Mouse (Mus musculus): ENCODE measurements around the gene Aldh3b1.

Gene Aldh3b1

DNA sequence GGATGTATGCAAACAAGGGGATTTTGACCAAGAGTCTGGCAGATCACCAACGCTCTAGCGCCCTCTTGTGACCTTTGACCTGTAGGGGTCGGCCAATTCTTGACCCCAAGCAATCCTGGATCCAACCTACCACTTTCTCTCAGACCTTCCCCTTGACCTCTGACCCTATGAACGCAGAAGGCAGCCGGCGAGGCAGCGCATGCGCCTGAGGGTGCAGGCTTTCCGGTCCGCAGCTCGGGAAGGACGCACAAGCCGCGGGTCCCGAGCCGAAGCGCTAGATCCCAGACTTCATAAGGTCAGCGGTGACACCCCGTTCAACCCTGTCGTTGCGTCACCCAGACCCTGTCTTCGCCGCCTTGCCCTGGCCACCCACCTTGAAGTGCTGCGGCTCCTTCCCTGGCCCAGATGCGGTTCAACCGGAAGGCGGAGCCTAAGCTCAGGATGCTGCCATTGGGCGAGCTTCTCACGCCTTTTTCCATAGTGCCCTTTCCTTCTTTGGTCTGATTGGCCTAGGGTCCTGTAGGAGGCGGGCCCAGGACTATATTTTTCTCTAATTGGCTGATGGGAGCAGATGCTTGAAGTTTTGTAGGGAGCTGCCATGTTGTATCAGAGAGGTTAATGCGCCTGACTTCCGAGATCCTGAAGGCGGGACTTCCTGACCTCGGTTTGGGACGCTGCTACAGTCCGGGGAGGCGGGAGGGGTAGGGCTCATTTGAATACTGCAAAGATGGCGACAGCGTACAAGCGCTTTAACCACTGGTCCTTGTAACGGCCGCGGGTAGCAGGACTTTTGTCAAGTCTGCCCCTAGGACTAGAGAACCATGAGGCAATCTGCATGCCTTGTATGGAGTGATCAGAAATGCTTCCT lies 17.0 kb downstream of the Aldh3b1 start, which contains the start of gene Ndufs8:
Ndufs8 (minus strand) TSS at position 438 of the 868 bp plus-strand sequence.
- in situ Hi-C loops (cut with MseI, MboI) = no loop called here

DNA sequence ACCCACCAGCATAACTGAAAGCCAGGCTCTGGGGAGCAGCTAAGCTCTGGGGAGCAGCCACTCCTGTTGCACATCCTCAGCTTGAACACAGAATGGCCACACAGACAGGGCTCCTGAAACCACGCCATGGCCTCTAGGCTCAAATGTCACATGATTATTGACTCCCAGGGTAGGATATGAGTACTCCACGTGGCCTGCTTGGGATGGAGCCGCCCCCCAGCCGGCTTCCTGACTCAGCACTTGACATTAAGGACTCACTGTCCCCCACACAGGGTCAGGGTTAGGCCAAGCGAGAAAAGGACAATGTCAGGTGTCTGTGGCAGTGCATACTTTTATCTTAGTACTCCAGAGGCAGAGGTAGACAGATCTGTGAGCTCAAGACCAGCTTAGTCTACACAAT lies 19.4 kb downstream of the Aldh3b1 start:
- in situ Hi-C loops (cut with MseI, MboI) = no loop called here

DNA sequence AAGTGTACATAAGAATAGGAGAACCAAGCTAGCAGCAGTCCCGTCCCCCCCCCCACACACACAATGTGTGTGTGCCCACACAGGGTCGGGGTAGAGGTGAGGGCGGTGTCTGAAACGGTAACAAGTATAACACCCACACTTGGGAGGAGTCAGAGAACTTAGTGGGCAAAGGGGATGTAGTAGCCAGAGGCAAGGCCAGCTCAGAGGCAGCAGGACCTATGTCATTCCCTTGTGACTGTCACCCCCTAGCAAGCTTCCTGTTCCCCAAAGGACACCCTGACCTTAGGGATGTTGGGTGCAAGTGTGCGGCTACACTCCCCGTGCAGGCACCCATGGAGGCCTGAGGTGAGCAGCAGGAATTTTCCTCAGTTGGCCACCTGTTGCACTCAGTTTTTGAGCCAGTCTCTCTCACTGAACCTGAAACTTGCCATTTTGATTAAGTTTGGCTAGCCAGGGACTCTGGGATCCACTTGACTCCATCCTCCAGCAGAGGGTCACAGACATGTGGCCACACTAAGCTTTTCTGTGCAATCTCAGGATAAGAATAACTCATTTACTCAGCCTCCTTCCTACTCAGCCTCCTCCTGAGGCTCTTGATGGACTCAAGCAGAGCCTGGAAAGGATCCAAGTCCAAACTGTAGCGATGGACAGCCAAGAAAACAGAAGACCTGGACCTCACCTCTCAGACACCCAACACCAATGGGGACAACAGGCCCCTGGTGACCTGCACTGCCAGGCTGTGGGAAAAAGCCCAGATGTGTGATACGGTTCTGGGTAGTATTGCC lies 21.5 kb downstream of the Aldh3b1 start:
- in situ Hi-C loops (cut with MseI, MboI) = no loop called here

DNA sequence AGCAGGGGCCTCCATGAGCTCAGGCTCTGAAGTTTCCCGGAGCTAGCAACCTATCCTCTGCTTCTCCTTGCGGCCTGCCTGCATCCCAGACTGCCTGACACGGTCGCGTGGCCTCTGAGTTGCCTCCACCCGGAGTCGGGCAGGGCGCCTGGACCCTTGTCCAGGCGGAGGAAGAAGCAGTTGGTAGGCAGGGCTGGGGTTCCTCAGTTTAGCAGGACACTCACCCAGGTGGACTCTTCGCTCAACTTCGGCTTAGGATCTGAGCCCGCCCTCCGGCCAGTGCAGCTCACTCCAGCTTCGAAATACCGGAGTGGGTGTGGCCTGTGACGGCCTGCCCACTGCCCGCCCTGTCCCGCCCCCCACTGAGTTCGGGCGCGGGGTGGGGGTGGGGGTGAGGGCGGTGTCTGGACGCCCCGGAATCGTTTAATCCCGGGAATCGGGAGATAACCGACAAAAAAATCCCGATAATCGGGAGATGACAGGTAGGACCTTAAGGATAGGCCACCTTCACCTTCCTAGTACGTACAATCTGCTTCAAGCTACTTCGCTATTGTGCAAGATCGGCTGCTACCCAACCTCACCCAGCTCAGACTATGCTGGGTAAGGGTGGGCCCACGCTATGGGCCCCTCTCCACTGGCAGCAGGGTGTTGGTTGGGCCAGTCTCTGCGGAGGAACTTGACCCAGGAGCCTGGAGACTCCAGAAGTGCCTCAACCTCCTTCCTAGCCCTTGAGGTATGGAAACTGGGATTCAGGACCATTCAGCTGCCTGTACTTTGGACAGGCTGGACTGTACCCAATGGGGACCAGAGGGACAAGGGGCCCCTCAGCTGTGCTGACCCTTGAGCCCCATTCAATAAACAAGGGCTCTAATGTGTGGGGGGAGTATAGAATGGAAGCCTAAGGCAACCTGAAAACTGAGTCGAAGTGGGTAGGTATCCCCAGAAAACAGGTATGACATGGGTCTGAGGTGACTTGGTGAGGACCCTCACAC lies 22.5 kb downstream of the Aldh3b1 start, which contains the start of gene Tcirg1:
Tcirg1 (minus strand) TSS at position 339 of the 992 bp plus-strand sequence.
- in situ Hi-C loops (cut with MseI, MboI) = no loop called here

DNA sequence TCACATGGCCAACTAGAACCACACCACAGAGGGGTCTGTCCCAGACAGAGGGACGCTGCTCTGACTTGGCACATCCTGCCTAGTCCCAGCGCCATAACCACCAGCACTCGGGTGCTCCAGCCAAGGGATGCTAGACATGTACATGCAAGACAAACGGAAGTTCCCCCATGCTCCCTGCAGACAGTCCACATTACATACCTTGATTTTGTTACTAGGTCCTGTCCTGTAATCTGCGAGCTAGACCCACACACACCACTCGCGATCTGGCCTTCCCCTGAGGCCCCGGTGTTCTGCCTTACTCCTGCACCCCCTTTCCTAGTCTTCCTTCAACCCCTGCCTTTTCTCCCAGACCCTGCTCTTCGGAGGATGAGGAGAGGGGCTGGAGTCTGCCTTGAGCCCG lies 23.3 kb downstream of the Aldh3b1 start:
- in situ Hi-C loops (cut with MseI, MboI) = no loop called here

DNA sequence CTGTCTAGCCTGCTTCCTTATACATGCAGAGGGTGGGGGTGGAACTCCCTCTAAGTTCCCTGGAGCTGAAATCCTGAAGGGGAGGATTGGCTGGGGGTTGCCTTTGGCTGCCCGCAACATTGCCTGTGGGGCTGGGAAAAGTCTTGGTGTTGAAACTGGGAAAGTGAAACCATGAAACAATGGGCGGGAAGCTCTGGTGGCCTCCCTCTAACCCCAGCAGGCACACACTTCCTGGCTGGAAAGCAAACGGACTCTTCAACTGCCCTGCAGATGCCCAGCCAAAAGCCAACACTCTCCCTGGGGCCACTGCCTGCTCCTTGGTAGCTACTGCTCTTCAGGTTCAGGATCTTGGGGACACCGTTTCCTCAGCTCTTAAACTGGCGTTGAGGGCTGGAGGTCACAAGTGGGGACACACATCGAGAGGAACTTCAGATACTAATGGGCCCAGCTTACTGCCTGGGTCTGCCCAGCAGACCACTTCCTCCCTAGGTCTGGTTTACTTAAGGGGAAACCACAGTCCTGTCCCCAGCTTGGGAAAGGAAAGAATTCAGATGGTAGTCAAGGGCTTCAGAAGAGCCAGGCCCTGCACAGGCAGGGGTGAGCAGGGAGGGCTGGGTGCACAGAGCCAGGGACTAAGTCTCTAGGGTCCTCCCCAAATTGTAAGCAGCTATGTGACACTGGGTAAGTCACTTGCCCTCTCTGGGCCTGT lies 24.2 kb downstream of the Aldh3b1 start:
- in situ Hi-C loops (cut with MseI, MboI) = no loop called here

DNA sequence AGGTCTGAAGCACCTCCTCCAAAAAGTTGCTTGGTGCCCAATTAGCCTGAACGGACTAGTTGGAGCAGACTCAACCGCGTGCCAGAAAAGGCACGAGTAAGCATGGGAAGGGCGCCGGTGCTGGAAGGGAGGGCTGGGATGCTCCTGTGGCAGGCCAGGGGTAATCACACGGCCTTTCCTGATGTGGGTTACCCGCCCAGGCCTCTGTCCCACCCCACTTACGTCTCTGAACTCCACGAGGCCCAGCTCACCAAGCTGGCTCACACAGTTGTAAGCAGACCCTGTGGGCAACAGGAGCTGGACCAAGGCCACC lies 25.3 kb downstream of the Aldh3b1 start:
- in situ Hi-C loops (cut with MseI, MboI) = no loop called here

DNA sequence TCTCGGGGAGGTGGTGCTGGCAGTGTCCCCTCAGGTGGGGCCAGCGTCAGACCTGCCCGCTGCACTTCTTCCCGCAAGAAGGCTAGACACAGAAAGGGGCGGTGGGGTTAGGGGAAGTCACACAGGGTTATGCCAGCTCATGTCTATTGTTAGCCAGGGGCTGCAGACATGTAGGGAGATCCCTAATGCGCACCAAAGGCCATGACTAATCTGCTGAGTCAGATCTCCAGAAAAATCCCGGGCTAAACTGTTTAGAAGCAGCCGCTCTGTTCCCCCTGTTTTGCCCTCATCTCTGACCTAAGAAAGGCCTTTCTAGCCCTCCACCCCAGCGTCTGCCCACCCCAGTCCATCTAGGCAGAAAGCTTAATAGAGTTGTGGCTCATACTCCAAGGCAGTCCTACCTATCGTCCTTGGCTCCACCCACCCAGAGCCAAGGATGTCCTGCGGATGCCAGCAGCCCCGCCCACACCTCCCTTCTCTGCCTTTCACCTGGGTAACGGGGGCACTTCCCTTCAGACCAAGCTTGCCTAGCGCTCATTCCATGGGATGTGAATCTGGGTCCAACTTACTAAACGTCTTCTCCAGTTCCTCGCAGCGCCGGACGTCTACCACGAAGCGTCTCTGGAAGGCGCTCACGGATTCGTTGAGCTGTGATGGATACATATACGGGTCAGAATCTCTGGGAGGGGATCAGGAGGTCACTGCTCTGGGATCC lies 25.8 kb downstream of the Aldh3b1 start:
- in situ Hi-C loops (cut with MseI, MboI) = no loop called here

DNA sequence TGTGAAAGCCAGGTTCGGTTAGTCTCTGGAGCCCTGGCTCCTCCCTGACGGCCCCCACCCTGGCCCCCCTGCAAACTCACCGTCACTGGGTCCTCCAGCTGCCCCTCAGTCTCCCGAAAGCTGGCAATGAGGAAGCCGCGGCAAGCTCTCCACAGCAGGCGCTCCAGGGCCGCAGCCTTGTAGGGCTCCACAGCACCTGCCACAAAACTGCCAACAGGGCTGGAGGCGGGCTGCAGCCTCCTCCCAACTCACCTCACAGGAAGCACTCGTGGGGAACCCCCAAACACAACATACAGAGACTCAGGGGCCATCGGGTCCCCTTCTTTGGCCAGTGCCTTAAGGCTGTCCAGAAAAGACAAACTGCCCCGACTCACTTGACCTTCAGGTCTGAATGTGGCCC lies 26.6 kb downstream of the Aldh3b1 start:
- in situ Hi-C loops (cut with MseI, MboI) = no loop called here

DNA sequence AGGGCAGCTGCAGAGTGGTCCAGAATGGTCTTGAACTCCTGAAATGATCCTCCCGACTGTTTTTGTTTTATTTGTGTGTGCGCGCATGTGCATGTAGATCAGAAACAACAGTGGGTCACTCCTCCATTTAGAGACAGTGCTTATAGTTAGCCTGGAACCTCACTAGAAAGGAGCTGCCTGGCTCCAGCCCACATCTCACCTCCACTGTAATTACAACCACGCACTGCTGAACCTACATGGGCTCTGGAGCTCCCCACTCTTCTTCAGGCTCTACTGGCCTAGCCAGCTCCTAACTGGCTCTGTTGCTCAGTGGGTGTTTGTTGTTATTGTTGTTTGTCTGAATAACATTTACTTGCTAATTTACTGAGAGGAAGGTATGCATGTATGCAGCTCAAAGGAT lies 30.0 kb downstream of the Aldh3b1 start:
- in situ Hi-C loops (cut with MseI, MboI) = no loop called here

DNA sequence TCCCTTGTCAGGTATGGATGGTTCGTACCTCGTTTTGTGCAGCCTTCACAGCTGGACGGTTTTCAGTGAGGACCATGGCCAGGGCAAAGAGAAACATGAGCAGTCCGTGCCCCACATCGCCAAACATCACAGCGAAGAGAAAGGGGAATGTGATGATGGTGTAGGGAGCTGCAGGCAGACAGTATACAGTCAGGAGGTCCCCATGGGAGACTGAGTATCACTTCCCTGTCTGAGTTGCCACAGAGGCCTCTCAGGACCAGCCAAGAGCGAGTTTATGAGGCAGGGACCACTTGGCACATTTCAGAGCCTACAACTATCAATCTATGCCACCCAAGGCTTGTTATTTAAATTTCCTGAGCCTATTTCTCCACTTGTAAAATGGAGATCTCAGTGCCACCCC lies 30.7 kb downstream of the Aldh3b1 start:
- in situ Hi-C loops (cut with MseI, MboI) = no loop called here

DNA sequence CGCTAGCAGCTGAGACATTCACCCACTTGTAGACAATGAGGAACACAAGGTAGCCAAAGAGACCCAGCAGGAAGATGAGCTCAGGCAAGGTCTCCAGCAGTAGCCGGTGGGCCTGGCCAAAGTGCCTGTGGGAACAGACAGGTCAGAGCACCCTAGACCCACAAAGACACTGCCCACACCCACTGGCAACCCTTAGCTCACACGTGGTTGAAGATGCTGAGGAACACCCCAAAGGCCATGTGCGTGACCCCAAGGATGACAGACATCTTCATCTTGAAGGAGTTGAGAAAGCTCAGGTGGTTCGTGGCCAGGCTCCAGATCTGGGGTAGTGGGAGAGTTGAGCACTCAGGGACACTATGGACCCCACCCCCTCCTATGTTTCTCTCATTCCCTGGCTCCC lies 32.1 kb downstream of the Aldh3b1 start:
- in situ Hi-C loops (cut with MseI, MboI) = no loop called here

DNA sequence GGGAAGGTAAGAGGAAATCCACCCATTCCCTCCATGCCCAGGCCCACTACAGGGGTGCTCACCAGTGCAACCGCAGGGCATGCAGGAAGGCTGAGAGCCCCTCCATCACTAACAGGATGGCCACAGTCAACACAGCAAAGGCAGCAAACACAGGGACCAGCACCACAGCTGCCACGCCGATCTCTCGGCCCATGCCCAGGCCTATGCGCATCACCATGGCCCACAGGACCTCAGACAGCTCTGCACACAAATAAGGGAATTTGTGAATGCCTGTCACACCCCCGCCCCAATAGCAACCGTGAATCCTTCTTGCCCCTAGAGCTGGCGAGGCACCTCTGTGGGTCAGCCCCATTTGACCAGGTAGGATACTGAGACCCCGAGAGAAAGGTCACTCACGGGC lies 33.4 kb downstream of the Aldh3b1 start:
- in situ Hi-C loops (cut with MseI, MboI) = no loop called here

DNA sequence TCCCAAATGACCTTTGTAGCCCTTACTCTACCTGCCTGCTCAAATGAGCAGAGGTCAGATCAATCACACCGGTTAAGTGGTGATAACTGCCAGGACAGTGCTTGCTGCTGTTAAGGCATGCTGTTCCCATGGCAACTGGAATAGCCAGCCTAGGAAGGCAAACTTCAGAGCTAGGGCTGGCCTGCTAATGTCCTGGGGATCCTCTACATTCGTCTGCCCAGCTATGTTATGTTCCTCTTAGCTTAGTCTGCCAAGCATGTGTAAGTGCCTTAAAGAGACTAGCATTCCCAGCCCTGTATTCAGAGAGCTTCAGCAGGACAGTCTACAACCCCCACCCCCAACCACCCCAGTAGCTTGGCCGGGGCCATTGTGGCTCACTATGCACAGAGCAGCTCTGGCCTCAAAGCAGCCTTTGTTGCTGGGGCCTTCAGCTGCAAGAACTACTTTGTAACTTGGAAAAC lies 34.4 kb downstream of the Aldh3b1 start:
- in situ Hi-C loops (cut with MseI, MboI) = no loop called here

DNA sequence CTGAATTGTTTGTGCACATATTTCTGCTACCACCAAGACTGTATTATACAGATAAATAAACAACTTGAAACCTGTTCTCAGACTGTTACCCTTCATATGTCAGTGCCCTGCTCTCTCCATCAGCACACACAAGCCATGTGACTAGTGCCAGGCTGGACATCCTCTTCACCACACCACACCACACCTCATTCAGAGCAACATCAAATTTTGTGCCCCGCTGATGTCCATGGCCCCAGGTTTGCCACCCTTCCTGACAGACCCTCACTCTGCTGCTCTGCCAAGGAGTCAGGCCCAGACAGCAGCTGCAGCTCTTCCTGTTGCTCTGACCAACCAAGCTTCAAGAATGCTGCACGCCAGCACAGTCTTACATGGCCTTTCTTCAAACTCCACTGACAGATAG lies 35.3 kb downstream of the Aldh3b1 start:
- in situ Hi-C loops (cut with MseI, MboI) = no loop called here

DNA sequence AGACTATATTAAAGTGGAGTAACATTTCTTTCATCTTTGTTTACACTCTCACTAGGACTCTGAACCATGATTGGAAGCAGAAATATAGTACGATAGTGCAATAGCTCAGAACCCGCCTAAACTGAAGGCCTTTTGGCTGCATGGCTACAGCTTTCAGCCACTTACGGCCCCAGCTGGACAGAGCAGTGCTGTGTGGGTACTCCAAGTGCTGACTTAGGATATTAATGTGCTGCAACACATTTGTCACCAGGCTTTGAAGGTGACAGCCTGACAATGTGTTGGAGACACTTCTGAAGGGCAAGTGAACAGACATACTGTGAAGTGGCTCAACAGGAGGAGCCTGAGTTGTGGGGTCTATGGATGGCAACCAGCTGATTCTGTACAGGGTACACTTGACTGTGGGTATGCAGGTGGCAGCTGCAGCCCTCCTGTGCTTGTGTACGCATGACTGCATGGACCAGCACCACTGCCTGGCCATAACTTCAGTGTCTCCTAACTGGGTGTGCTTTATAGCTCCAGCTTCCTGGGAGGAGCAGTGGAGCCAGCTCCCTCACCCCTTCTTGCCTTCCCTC lies 36.0 kb downstream of the Aldh3b1 start:
- in situ Hi-C loops (cut with MseI, MboI) = no loop called here

DNA sequence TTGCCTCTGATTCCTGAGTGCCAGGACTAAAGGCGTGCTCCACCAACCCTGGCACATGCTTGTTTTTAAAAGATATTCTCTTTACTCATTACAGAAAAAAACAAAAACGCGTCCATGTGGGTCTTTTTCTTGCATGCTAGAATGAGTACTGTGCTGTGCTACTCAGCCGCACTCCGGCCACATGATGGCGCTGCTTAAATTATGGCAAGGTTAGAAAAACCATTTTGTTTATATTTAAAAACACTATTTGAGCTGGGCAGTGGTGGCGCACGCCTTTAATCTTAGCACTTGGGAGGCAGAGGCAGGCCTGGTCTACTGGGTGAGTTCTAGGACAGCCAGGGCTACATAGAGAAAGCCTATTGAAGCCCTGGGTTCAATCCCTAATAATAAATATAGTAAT lies 39.4 kb downstream of the Aldh3b1 start:
- in situ Hi-C loops (cut with MseI, MboI) = no loop called here

DNA sequence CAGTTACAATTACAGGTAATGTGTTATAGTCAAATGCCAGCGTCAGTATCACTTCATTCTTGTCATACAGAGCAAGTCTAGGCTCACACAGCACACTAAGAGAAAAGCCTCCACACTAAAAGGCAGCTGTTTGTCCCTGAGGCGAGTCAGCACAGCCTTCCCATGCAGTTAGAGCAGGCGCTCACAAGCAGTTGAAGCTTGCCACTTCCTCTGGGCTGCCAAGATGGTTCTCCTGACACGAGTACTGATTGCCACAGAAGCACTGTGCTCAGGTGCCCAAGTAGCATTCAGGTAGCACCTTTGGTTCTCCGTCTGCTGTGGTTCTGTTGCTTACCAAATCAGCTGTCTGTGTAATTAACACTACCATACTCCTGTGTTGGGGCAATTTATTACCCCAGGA lies 40.5 kb downstream of the Aldh3b1 start:
- in situ Hi-C loops (cut with MseI, MboI) = no loop called here

DNA sequence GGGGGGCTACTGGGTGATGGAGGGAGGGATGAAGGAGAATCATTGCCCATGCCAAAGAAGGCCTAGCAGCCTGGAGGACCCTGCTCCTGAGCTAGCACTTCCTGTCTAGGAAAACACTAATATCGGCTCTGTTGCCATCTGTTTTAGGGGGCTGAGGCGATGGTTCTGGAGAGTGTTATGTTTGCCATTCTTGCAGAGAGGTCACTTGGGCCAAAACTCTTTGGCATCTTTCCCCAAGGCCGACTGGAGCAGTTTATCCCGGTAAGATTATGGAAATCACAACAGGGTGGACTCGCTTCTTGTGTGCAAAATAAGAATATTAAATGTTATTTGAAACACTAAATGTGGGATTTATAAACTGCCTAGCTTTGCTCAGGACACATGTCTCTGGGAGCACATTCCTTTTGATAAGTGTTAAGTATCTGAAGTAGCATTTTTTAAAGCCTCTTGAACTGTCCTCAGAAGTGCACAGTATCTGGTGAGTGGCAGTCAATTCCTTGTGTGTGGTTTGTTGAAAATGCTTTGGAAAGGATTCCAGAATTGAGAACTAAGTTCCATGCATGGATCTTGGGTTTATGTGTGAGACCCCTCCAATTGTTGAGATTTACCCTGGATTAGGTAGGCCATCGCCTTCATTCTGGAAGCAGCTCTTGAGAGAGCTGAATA lies 45.1 kb downstream of the Aldh3b1 start:
- in situ Hi-C loops (cut with MseI, MboI) = no loop called here

Data from mouse trophoblast stem cell (cell line).